Mouse (Mus musculus): ENCODE data around the gene A4galt. TPM values are rescaled to one million over a fixed set of nuclear protein-coding genes. Genes with fewer than 3 reads are reported as not detected.

Gene A4galt
- total RNA-seq (2021): 1 to 10 TPM; 3.2 to 3.6 TPM
- long read RNA-seq, experiment 1, partial matches to known transcripts: 0 of 1 reads
- long read RNA-seq, experiment 1, other reads (novel, unspliced or antisense): 0 of 1 reads
- long read RNA-seq, experiment 2, partial matches to known transcripts: 0 of 1 reads
- long read RNA-seq, experiment 2, other reads (novel, unspliced or antisense): 0 of 1 reads

- peak within 1 kb of the TSS; percentile 70; the same call in 1 of the 2 replicates for H3K27ac ChIP-seq
- no peak for TF ChIP-seq CTCF (conservative IDR thresholded peaks at IDR 0.05)
- H3K4me3 ChIP-seq: peak within 1 kb of the TSS; percentile 44
- DNase-seq (ENCODE audit: low spot score in 2 of 2): no peak
Measured at GRCm38 (mm10) chr15:83251176-83252004, at the start of gene A4galt. Gene A4galt (minus strand): TSS chr15:83251774.

- no peak for DNase-seq (ENCODE audit: low spot score in 2 of 2)
- TF ChIP-seq CTCF (conservative IDR thresholded peaks at IDR 0.05): no peak
- Histone ChIP-seq H3K4me3 (no peak overlapping the region), H3K27ac (peak overlapping the region; percentile 64)
Measured at GRCm38 (mm10) chr15:83299916-83300582, 48.5 kb upstream of the A4galt start.

GRCm38 (mm10) chr15:83299450-83299849, 47.9 kb upstream of the A4galt start:
- Histone ChIP-seq H3K27ac (peak overlapping the region; percentile 64), H3K4me3 (no peak overlapping the region)
- DNase-seq (ENCODE audit: low spot score in 2 of 2): no peak
- TF ChIP-seq CTCF (conservative IDR thresholded peaks at IDR 0.05): no peak

- H3K4me3 ChIP-seq: no peak overlapping the region
- DNase-seq (ENCODE audit: low spot score in 2 of 2): no peak
- no peak overlapping the region for H3K27ac ChIP-seq
- peak; percentile 48 for TF ChIP-seq CTCF (conservative IDR thresholded peaks at IDR 0.05)
Measured at GRCm38 (mm10) chr15:83298810-83299209, 47.2 kb upstream of the A4galt start.

- peak; percentile 53 for TF ChIP-seq CTCF (conservative IDR thresholded peaks at IDR 0.05)
- H3K4me3 ChIP-seq: no peak overlapping the region
- no peak overlapping the region for H3K27ac ChIP-seq
- DNase-seq (ENCODE audit: low spot score in 2 of 2): no peak
Measured at GRCm38 (mm10) chr15:83298313-83298712, 46.7 kb upstream of the A4galt start.

- H3K4me3 ChIP-seq: no peak overlapping the region
- no peak for DNase-seq (ENCODE audit: low spot score in 2 of 2)
- H3K27ac ChIP-seq: no peak overlapping the region
- no peak for TF ChIP-seq CTCF (conservative IDR thresholded peaks at IDR 0.05)
Measured at GRCm38 (mm10) chr15:83296771-83297311, 45.3 kb upstream of the A4galt start.

- no peak for DNase-seq (ENCODE audit: low spot score in 2 of 2)
- no peak overlapping the region for H3K27ac ChIP-seq
- no peak for TF ChIP-seq CTCF (conservative IDR thresholded peaks at IDR 0.05)
- no peak overlapping the region for H3K4me3 ChIP-seq
Measured at GRCm38 (mm10) chr15:83296050-83296449, 44.5 kb upstream of the A4galt start.

GRCm38 (mm10) chr15:83294954-83295353, 43.4 kb upstream of the A4galt start:
- TF ChIP-seq CTCF (conservative IDR thresholded peaks at IDR 0.05): no peak
- no peak overlapping the region for H3K4me3 ChIP-seq
- H3K27ac ChIP-seq: no peak overlapping the region
- DNase-seq (ENCODE audit: low spot score in 2 of 2): no peak

- no peak for DNase-seq (ENCODE audit: low spot score in 2 of 2)
- no peak for TF ChIP-seq CTCF (conservative IDR thresholded peaks at IDR 0.05)
Measured at GRCm38 (mm10) chr15:83293706-83294645, 42.4 kb upstream of the A4galt start.

GRCm38 (mm10) chr15:83293144-83293543, 41.6 kb upstream of the A4galt start:
- no peak for DNase-seq (ENCODE audit: low spot score in 2 of 2)
- no peak overlapping the region for H3K4me3 ChIP-seq
- TF ChIP-seq CTCF (conservative IDR thresholded peaks at IDR 0.05): no peak
- no peak overlapping the region for H3K27ac ChIP-seq

More at GRCm38 (mm10) chr15:83293706-83294645, 42.4 kb upstream of the A4galt start:
- Histone ChIP-seq H3K4me3 (no peak overlapping the region), H3K27ac (no peak overlapping the region)

GRCm38 (mm10) chr15:83292261-83293056, 40.9 kb upstream of the A4galt start:
- TF ChIP-seq CTCF (conservative IDR thresholded peaks at IDR 0.05): no peak
- no peak overlapping the region for H3K4me3 ChIP-seq

More at GRCm38 (mm10) chr15:83292261-83293056, 40.9 kb upstream of the A4galt start:
- no peak for DNase-seq (ENCODE audit: low spot score in 2 of 2)
- H3K27ac ChIP-seq: no peak overlapping the region
